Mouse (Mus musculus): ENCODE measurements at regions not wholly inside any gene's neighbourhood (a gene's known extent, or its start where the extent isn't known, plus 50 kb on each side); places are given as distances from the start of the nearest gene placed in this dataset.
"Not testable (repeated sequence)": the region's sequence is repeated elsewhere in the genome, so short reads cannot be mapped to it uniquely, and the experiment has no call there.

- CTCF ChIA-PET, result no interaction called here
Measured at GRCm38 (mm10) chr17:16926200-16926599, 137.7 kb upstream of the Zfp960 start.

- CTCF ChIA-PET, result not testable (repeated sequence)
Measured at GRCm38 (mm10) chr17:16951092-16952016, 112.6 kb upstream of the Zfp960 start.

- CTCF ChIA-PET, result not testable (repeated sequence)
Measured at GRCm38 (mm10) chr17:16952146-16952545, 111.8 kb upstream of the Zfp960 start.

- CTCF ChIA-PET, result not testable (repeated sequence)
Measured at GRCm38 (mm10) chr17:16997241-16997640, 66.7 kb upstream of the Zfp960 start.

- CTCF ChIA-PET, result not testable (repeated sequence)
Measured at GRCm38 (mm10) chr17:17004632-17005265, 59.2 kb upstream of the Zfp960 start.

GRCm38 (mm10) chr17:17005267-17005666, 58.6 kb upstream of the Zfp960 start:
- CTCF ChIA-PET, result not testable (repeated sequence)
